Mouse (Mus musculus): ENCODE results near the gene Brd4. TPM values are rescaled to one million over a fixed set of nuclear protein-coding genes. Genes with fewer than 3 reads are reported as not detected.
A peak's percentile ranks its signal among the peaks of the same experiment; 100 is the strongest.

Gene Brd4
- total and polyA plus RNA-seq, 2 experiments from 2014 or later, result 13.0 to 26.8 TPM

DNA sequence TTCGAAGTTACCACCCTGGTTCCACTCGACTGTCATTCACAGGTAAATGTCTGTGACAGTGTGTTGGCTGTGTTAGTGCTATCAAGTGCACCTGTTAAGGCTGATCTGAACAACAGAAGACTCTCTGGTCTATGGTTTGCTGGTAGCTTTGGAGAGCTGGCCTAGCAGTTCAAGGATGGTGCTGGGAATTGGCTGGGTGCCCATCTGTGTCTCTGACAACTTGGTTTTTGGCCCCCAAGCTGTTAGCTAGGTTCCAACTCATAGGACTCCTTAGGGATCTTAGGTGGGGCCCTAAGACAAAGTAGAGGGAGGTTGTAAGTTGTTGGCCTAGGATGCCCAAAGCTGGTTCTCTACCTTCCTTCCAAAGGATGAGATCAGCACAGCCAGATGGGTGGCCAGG, 84.7 kb downstream of the Brd4 start:
- H3K36me3 ChIP-seq (replicated peaks; ENCODE audit: control insufficient read depth, insufficient read depth, low read length), result peaks cover 97% of the 10 kb centered on the region
- no peak for DNase-seq (ENCODE audit: low spot score)
- 68% methylated on average over 2 of the region's 2 CpGs for WGBS
- no peaks in the 10 kb centered on the region for H3K4me1 ChIP-seq (ENCODE audit: control insufficient read depth, insufficient read depth)
- TF ChIP-seq CTCF (IDR thresholded peaks at IDR 0.05; ENCODE audit: low read depth) (no peak), EP300 (IDR thresholded peaks at IDR 0.05; ENCODE audit: low read depth) (no peak)
- H3K4me2 ChIP-seq (ENCODE audit: low read depth, low read length), result no peak overlapping the region
- no peak for ATAC-seq (ENCODE audit: insufficient read depth, low read depth)
- no peaks in the 10 kb centered on the region for H3K27me3 ChIP-seq (ENCODE audit: control insufficient read depth, insufficient read depth, low read length)
- H3K9ac ChIP-seq (replicated peaks; ENCODE audit: low read depth, low read length), result no peak overlapping the region
- no peaks in the 10 kb centered on the region for H3K9me3 ChIP-seq (replicated peaks; ENCODE audit: control insufficient read depth, low read length)
- no peak overlapping the region for H3K4me3 ChIP-seq (ENCODE audit: low read depth, low read length)
- no peak overlapping the region for H3K27ac ChIP-seq (ENCODE audit: low read depth)

DNA sequence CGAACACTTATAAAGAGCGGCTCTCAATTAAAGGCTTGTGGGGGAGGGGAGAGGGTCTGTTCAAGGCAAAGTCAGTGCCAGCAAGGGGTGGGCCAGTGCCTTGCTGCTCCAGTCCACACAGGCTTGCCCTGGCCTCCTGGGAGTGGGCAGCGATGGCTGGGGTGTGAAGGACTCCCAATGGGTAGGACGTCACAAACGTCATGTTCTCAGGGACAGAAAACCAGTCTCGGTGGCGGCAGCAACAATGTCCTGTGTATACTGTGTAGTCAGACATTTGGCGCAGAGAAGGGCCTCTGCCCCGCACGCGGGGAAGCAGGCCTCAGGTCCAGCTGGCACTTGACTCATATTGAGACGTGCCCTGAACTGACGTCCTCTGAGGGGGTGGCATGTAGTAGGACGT, 87.4 kb downstream of the Brd4 start:
- Histone ChIP-seq H3K4me2 (ENCODE audit: low read depth, low read length) (no peak overlapping the region), H3K27ac (ENCODE audit: low read depth) (no peak overlapping the region), H3K4me1 (ENCODE audit: control insufficient read depth, insufficient read depth) (no peaks in the 10 kb centered on the region), H3K27me3 (ENCODE audit: control insufficient read depth, insufficient read depth, low read length) (no peaks in the 10 kb centered on the region), H3K36me3 (replicated peaks; ENCODE audit: control insufficient read depth, insufficient read depth, low read length) (peaks cover 70% of the 10 kb centered on the region), H3K4me3 (ENCODE audit: low read depth, low read length) (no peak overlapping the region), H3K9me3 (replicated peaks; ENCODE audit: control insufficient read depth, low read length) (no peaks in the 10 kb centered on the region), H3K9ac (replicated peaks; ENCODE audit: low read depth, low read length) (no peak overlapping the region)
- no peak for TF ChIP-seq CTCF (IDR thresholded peaks at IDR 0.05; ENCODE audit: low read depth)
- no peak for TF ChIP-seq EP300 (IDR thresholded peaks at IDR 0.05; ENCODE audit: low read depth)
- ATAC-seq (ENCODE audit: insufficient read depth, low read depth), result no peak
- WGBS, result 76% methylated on average over 14 of the region's 14 CpGs
- DNase-seq (ENCODE audit: low spot score), result no peak

- WGBS, result 83% methylated on average over 5 of the region's 5 CpGs
- Histone ChIP-seq H3K36me3 (replicated peaks; ENCODE audit: control insufficient read depth, insufficient read depth, low read length) (peaks cover 56% of the 10 kb centered on the region), H3K27ac (ENCODE audit: low read depth) (no peak overlapping the region), H3K4me2 (ENCODE audit: low read depth, low read length) (no peak overlapping the region), H3K27me3 (ENCODE audit: control insufficient read depth, insufficient read depth, low read length) (no peaks in the 10 kb centered on the region), H3K9me3 (replicated peaks; ENCODE audit: control insufficient read depth, low read length) (no peaks in the 10 kb centered on the region), H3K9ac (replicated peaks; ENCODE audit: low read depth, low read length) (no peak overlapping the region), H3K4me1 (ENCODE audit: control insufficient read depth, insufficient read depth) (no peaks in the 10 kb centered on the region), H3K4me3 (ENCODE audit: low read depth, low read length) (no peak overlapping the region)
- no peak for DNase-seq (ENCODE audit: low spot score)
- TF ChIP-seq CTCF (IDR thresholded peaks at IDR 0.05; ENCODE audit: low read depth), result no peak
- no peak for TF ChIP-seq EP300 (IDR thresholded peaks at IDR 0.05; ENCODE audit: low read depth)
- no peak for ATAC-seq (ENCODE audit: insufficient read depth, low read depth)
These were observed 88.8 kb downstream of the Brd4 start for GRCm38 (mm10) chr17:32195725-32196124.

- Histone ChIP-seq H3K9me3 (replicated peaks; ENCODE audit: control insufficient read depth, low read length) (no peaks in the 10 kb centered on the region), H3K27ac (ENCODE audit: low read depth) (no peak overlapping the region), H3K27me3 (ENCODE audit: control insufficient read depth, insufficient read depth, low read length) (peaks cover 12% of the 10 kb centered on the region), H3K9ac (replicated peaks; ENCODE audit: low read depth, low read length) (no peak overlapping the region), H3K4me2 (ENCODE audit: low read depth, low read length) (no peak overlapping the region), H3K4me1 (ENCODE audit: control insufficient read depth, insufficient read depth) (0 out of 2 replicates have a peak, but pooled peaks cover 5% of the 10 kb centered on the region), H3K36me3 (replicated peaks; ENCODE audit: control insufficient read depth, insufficient read depth, low read length) (peaks cover 29% of the 10 kb centered on the region), H3K4me3 (ENCODE audit: low read depth, low read length) (no peak overlapping the region)
- DNase-seq (ENCODE audit: low spot score) (no peak), ATAC-seq (ENCODE audit: insufficient read depth, low read depth) (no peak)
- 87% methylated on average over 5 of the region's 5 CpGs for WGBS
- TF ChIP-seq EP300 (IDR thresholded peaks at IDR 0.05; ENCODE audit: low read depth) (no peak), CTCF (IDR thresholded peaks at IDR 0.05; ENCODE audit: low read depth) (no peak)
These were observed 91.5 kb downstream of the Brd4 start for GRCm38 (mm10) chr17:32193010-32193409.

- no peak for ATAC-seq (ENCODE audit: insufficient read depth, low read depth)
These were observed 94.7 kb downstream of the Brd4 start for GRCm38 (mm10) chr17:32189850-32190249.

More at GRCm38 (mm10) chr17:32189850-32190249, 94.7 kb downstream of the Brd4 start:
- H3K4me3 ChIP-seq (ENCODE audit: low read depth, low read length), result peak overlapping the region; percentile 30; the same call in 1 of the 2 replicates
- H3K4me2 ChIP-seq (ENCODE audit: low read depth, low read length), result peak overlapping the region; percentile 58; the same call in 1 of the 2 replicates
- DNase-seq (ENCODE audit: low spot score), result no peak
- H3K27me3 ChIP-seq (ENCODE audit: control insufficient read depth, insufficient read depth, low read length), result peaks cover 13% of the 10 kb centered on the region
- no peaks in the 10 kb centered on the region for H3K36me3 ChIP-seq (replicated peaks; ENCODE audit: control insufficient read depth, insufficient read depth, low read length)
- H3K9me3 ChIP-seq (replicated peaks; ENCODE audit: control insufficient read depth, low read length), result no peaks in the 10 kb centered on the region
- TF ChIP-seq EP300 (IDR thresholded peaks at IDR 0.05; ENCODE audit: low read depth) (no peak), CTCF (IDR thresholded peaks at IDR 0.05; ENCODE audit: low read depth) (no peak)
- H3K9ac ChIP-seq (replicated peaks; ENCODE audit: low read depth, low read length), result no peak overlapping the region
- H3K27ac ChIP-seq (ENCODE audit: low read depth), result no peak overlapping the region
- WGBS, result 15% methylated on average over 5 of the region's 5 CpGs
- H3K4me1 ChIP-seq (ENCODE audit: control insufficient read depth, insufficient read depth), result 0 out of 2 replicates have a peak, but pooled peaks cover 5% of the 10 kb centered on the region
